Mouse (Mus musculus) MEL (cell line): Measurements from ENCODE around the gene Nectin2. TPM values are rescaled to one million over a fixed set of nuclear protein-coding genes. Genes with fewer than 3 reads are reported as not detected.
A peak's percentile ranks its signal among the peaks of the same experiment; 100 is the strongest.

Experiments used
- DNase-seq: peaks from one replicate; pipeline ENCODE4 v3.0.0; 2011; ENCODE audit warnings: low read depth, low spot score
- H3K27ac ChIP-seq: 2 replicates; pipeline ENCODE4 v1.5.1; 2012; ENCODE audit warnings: low read depth, mild to moderate bottlenecking, control low read depth, low read length, moderate library complexity; ENCODE audit not compliant: control insufficient read depth
- H3K27me3 ChIP-seq, 2 experiments: fragments of 150-350 bp in 1 of 2; sonication (generic) in 1 of 2; 2 replicates each; pipeline ENCODE4 v1.6.1; 2012; ENCODE audit warnings: low read length in 2 of 2, mild to moderate bottlenecking in 2 of 2, improper control_type of control experiment in 1 of 2, moderate library complexity in 1 of 2; ENCODE audit not compliant: insufficient read depth in 2 of 2, control insufficient read depth in 1 of 2
- H3K36me3 ChIP-seq, 2 experiments: 2 replicates each; pipeline ENCODE4 v1.6.1; 2012 to 2014; ENCODE audit warnings: low read length in 2 of 2, improper control_type of control experiment in 1 of 2, inconsistent platforms in 1 of 2, mild to moderate bottlenecking in 1 of 2; ENCODE audit not compliant: insufficient read depth in 2 of 2, control insufficient read depth in 1 of 2
- H3K4me1 ChIP-seq, 2 experiments: fragments of 150-350 bp in 1 of 2; sonication (generic) in 1 of 2; 2 replicates each; pipeline ENCODE4 v1.6.1; 2012; ENCODE audit warnings: low read length in 2 of 2, improper control_type of control experiment in 1 of 2, mild to moderate bottlenecking in 1 of 2; ENCODE audit not compliant: insufficient read depth in 2 of 2, control insufficient read depth in 1 of 2
- H3K4me3 ChIP-seq, 2 experiments: fragments of 150-350 bp in 1 of 2; sonication (generic) in 1 of 2; 2 replicates each; pipeline ENCODE4 v1.5.1; 2012; ENCODE audit warnings: low read depth in 2 of 2, low read length in 2 of 2, mild to moderate bottlenecking in 2 of 2, moderate library complexity in 2 of 2, control low read depth in 1 of 2, improper control_type of control experiment in 1 of 2; ENCODE audit not compliant: control insufficient read depth in 1 of 2, insufficient read depth in 1 of 2
- H3K79me2 ChIP-seq: 2 replicates; pipeline ENCODE4 v1.6.1; 2012; ENCODE audit warnings: mild to moderate bottlenecking, low read length, moderate library complexity; ENCODE audit not compliant: control insufficient read depth, poor library complexity, insufficient read depth
- H3K9ac ChIP-seq: 2 replicates; pipeline ENCODE4 v1.6.1; 2012; ENCODE audit warnings: low read depth, mild to moderate bottlenecking, control low read depth, low read length, moderate library complexity; ENCODE audit not compliant: control insufficient read depth, poor library complexity, severe bottlenecking
- H3K9me3 ChIP-seq: fragments of 150-350 bp; sonication (generic); replicated peaks from 2 replicates; pipeline ENCODE4 v1.6.1; 2012; ENCODE audit warnings: mild to moderate bottlenecking, low read length, improper control_type of control experiment, moderate library complexity; ENCODE audit not compliant: insufficient read depth
- BHLHE40 ChIP-seq: IDR thresholded peaks from 2 replicates; pipeline ENCODE4 v1.6.1; 2012; ENCODE audit warnings: low read depth, mild to moderate bottlenecking, inconsistent platforms, low read length, improper control_type of control experiment, borderline replicate concordance
- CTCF ChIP-seq, 3 experiments: IDR thresholded peaks in 2 of 3; conservative IDR thresholded peaks in 1 of 3; 2 replicates each; pipeline ENCODE4 v1.5.1; 2011 to 2012; ENCODE audit warnings: low read length in 3 of 3, low read depth in 2 of 3, mild to moderate bottlenecking in 2 of 3, improper control_type of control experiment in 1 of 3, inconsistent platforms in 1 of 3, mixed read lengths in 1 of 3, moderate library complexity in 1 of 3; ENCODE audit not compliant: control insufficient read depth in 1 of 3, insufficient read depth in 1 of 3, poor library complexity in 1 of 3, severe bottlenecking in 1 of 3
- E2F4 ChIP-seq: IDR thresholded peaks from 2 replicates; pipeline ENCODE4 v1.6.1; 2011; ENCODE audit warnings: low read depth, low read length, improper control_type of control experiment, borderline replicate concordance
- ELF1 ChIP-seq: IDR thresholded peaks from 2 replicates; pipeline ENCODE4 v1.6.1; 2014; ENCODE audit warnings: low read depth, mild to moderate bottlenecking, inconsistent platforms, low read length, improper control_type of control experiment, moderate library complexity
- GATA1 ChIP-seq: IDR thresholded peaks from 2 replicates; pipeline ENCODE4 v1.6.1; 2011; ENCODE audit warnings: low read depth, low read length, improper control_type of control experiment
- JUND ChIP-seq: IDR thresholded peaks from 2 replicates; pipeline ENCODE4 v1.6.1; 2011; ENCODE audit warnings: low read depth, mild to moderate bottlenecking, improper control_type of control experiment, low read length
- KAT2A ChIP-seq: conservative IDR thresholded peaks from 2 replicates; pipeline ENCODE4 v1.6.1; 2012; ENCODE audit warnings: low read depth, low read length, improper control_type of control experiment, inconsistent platforms
- MEF2A ChIP-seq: IDR thresholded peaks from 2 replicates; pipeline ENCODE4 v1.6.1; 2014; ENCODE audit warnings: low read depth, mild to moderate bottlenecking, inconsistent platforms, low read length, improper control_type of control experiment; ENCODE audit not compliant: poor library complexity, insufficient replicate concordance, severe bottlenecking; ENCODE audit errors: extremely low read depth
- POLR2A ChIP-seq, 2 experiments: IDR thresholded peaks; 2 replicates each; pipeline ENCODE4 v1.6.1; 2011 to 2012; ENCODE audit warnings: low read length in 2 of 2, mild to moderate bottlenecking in 2 of 2, control low read depth in 1 of 2, improper control_type of control experiment in 1 of 2, low read depth in 1 of 2, moderate library complexity in 1 of 2; ENCODE audit not compliant: control insufficient read depth in 1 of 2, insufficient read depth in 1 of 2, poor library complexity in 1 of 2
- RAD21 ChIP-seq: IDR thresholded peaks from 2 replicates; pipeline ENCODE4 v1.6.1; 2011; ENCODE audit warnings: mild to moderate bottlenecking, low read depth, low read length, improper control_type of control experiment
- RCOR1 ChIP-seq: IDR thresholded peaks from 2 replicates; pipeline ENCODE4 v1.6.1; 2012; ENCODE audit warnings: low read depth, mild to moderate bottlenecking, inconsistent platforms, low read length, improper control_type of control experiment
- SMC3 ChIP-seq: IDR thresholded peaks from 2 replicates; pipeline ENCODE4 v1.6.1; 2011; ENCODE audit warnings: low read depth, low read length, improper control_type of control experiment
- TAL1 ChIP-seq: IDR thresholded peaks from 2 replicates; pipeline ENCODE4 v1.6.1; 2012; ENCODE audit warnings: mild to moderate bottlenecking, inconsistent platforms, low read length, moderate library complexity, mixed read lengths
- UBTF ChIP-seq: IDR thresholded peaks from 2 replicates; pipeline ENCODE4 v1.6.1; 2012; ENCODE audit warnings: low read depth, mild to moderate bottlenecking, inconsistent platforms, low read length, improper control_type of control experiment, moderate library complexity, borderline replicate concordance; ENCODE audit not compliant: insufficient read depth
- ZC3H11A ChIP-seq: IDR thresholded peaks from 2 replicates; pipeline ENCODE4 v1.6.1; 2012; ENCODE audit warnings: low read depth, mild to moderate bottlenecking, inconsistent platforms, low read length, improper control_type of control experiment
- ZMIZ1 ChIP-seq: IDR thresholded peaks from 2 replicates; pipeline ENCODE4 v1.6.1; 2012; ENCODE audit warnings: low read depth, mild to moderate bottlenecking, inconsistent platforms, low read length, improper control_type of control experiment, moderate library complexity
- ZNF384 ChIP-seq: IDR thresholded peaks from 2 replicates; pipeline ENCODE4 v1.6.1; 2012; ENCODE audit warnings: low read depth, mild to moderate bottlenecking, inconsistent platforms, low read length, improper control_type of control experiment
- polyA plus RNA-seq, 2 experiments: library from polyadenylated mRNA; stranded (reverse) in 1 of 2; unstranded in 1 of 2; fragments of >175 nt in 1 of 2; fragments of >200 nt in 1 of 2; gene quantifications; 2 replicates each; pipeline versions ENCODE4 v1.2.1 to v1.2.4; 2012; ENCODE audit warnings: low replicate concordance in 2 of 2, low read depth in 1 of 2; ENCODE audit not compliant: insufficient read length in 2 of 2, insufficient read depth in 1 of 2, missing spikeins in 1 of 2
- total RNA-seq: library from RNA; depleted of rRNA; stranded (reverse); fragments of 300-350 nt; gene quantifications from 2 replicates; pipeline ENCODE4 v1.2.3, GENCODE M21; 2012

The Nectin2 gene
- total and polyA plus RNA-seq, 3 experiments: 6.9 to 25.6 TPM; not detected in 1

GRCm38 (mm10) chr7:19702859-19703555 lies 47.3 kb downstream of the Nectin2 start:
- H3K4me3 ChIP-seq: no peak overlapping the region
- no peak overlapping the region for H3K9ac ChIP-seq
- no peaks in the 10 kb centered on the region for H3K79me2 ChIP-seq
- H3K27me3 ChIP-seq: no peaks in the 10 kb centered on the region
- DNase-seq: no peak
- H3K27ac ChIP-seq: no peak overlapping the region
- TF ChIP-seq ZMIZ1: no peak
- TF ChIP-seq KAT2A: no peak
- TF ChIP-seq CTCF (IDR thresholded peaks at IDR 0.05 in 2 of 3, conservative IDR thresholded peaks at IDR 0.05 in 1 of 3; ENCODE audit: control insufficient read depth in 1 of 3, insufficient read depth in 1 of 3, low read depth in 2 of 3, low read length in 3 of 3, poor library complexity in 1 of 3, severe bottlenecking in 1 of 3): no peak
- TF ChIP-seq E2F4: no peak
- no peak for TF ChIP-seq GATA1
- no peak for TF ChIP-seq BHLHE40
- no peak for TF ChIP-seq SMC3
- no peaks in the 10 kb centered on the region for H3K9me3 ChIP-seq
- peaks cover 0 to 29% of the 10 kb centered on the region in 2 experiments; a peak in 3 of 4 replicates for H3K4me1 ChIP-seq
- peaks cover 8 to 22% of the 10 kb centered on the region in 2 experiments for H3K36me3 ChIP-seq

- H3K9ac ChIP-seq: peak overlapping the region; percentile 8; the same call in 1 of the 2 replicates
- DNase-seq: peak; percentile 62
- H3K27ac ChIP-seq: no peak overlapping the region
These were observed 49.1 kb downstream of the Nectin2 start for GRCm38 (mm10) chr7:19701069-19701761.

More at GRCm38 (mm10) chr7:19701069-19701761, 49.1 kb downstream of the Nectin2 start:
- Histone ChIP-seq H3K27me3 (no peaks in the 10 kb centered on the region), H3K4me3 (no peak overlapping the region), H3K4me1 (peaks cover 0 to 31% of the 10 kb centered on the region in 2 experiments; a peak in 3 of 4 replicates), H3K9me3 (no peaks in the 10 kb centered on the region), H3K79me2 (no peaks in the 10 kb centered on the region), H3K36me3 (peaks cover 3 to 24% of the 10 kb centered on the region in 2 experiments; a peak in 3 of 4 replicates)
- TF ChIP-seq POLR2A (IDR thresholded peaks at IDR 0.05; ENCODE audit: control insufficient read depth in 1 of 2, insufficient read depth in 1 of 2, low read depth in 1 of 2, low read length in 2 of 2, poor library complexity in 1 of 2) (no peak), RCOR1 (no peak), CTCF (IDR thresholded peaks at IDR 0.05 in 2 of 3, conservative IDR thresholded peaks at IDR 0.05 in 1 of 3; ENCODE audit: control insufficient read depth in 1 of 3, insufficient read depth in 1 of 3, low read depth in 2 of 3, low read length in 3 of 3, poor library complexity in 1 of 3, severe bottlenecking in 1 of 3) (peak; percentile 35 to 80 (median 62); a peak in 5 of 6 replicates), TAL1 (no peak), BHLHE40 (no peak), SMC3 (peak; percentile 55), E2F4 (no peak), ZC3H11A (peak; percentile 40), UBTF (no peak), RAD21 (peak; percentile 34), MEF2A (no peak), JUND (no peak), ELF1 (no peak), ZNF384 (peak; percentile 43; the same call in 1 of the 2 replicates)
